Comparison of ENCODE assay signal across 14 mouse cellular contexts in the genomic region with DNA sequence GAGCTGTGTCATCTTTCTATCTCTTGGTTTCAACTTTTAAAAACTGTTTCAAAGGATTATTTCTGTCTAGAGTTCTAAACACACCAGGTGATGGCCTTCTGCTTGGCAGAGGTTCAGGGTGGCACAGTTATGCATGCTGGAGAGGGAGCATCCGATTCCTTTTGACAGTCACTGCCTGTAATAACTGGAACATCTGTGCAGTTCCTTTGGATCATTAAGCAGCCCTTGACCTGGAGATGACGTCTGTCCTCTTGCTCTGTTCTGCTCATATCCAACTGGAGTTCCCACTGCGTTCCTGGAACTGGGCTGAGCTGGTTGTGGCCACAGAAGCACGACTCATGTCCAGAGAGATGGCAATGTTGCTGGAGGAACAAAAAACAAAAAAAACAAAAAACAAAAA.
"Had no signal": no experiment of that assay in that cellular context is flagged by ENCODE, and none has a peak within 500 bp of the region (broad histone marks: within the 10 kb centered on the region; RNA-seq: fewer than 3 reads in every experiment).

No protein-coding gene starts in this region.

- H3K36me3 ChIP-seq: limb, embryonic 15.5 days; midbrain, embryonic 12.5 days; neural tube, embryonic 13.5 days; stomach, embryonic 15.5 days had no signal

- H3K9ac ChIP-seq: limb, embryonic 15.5 days; liver, embryonic 14.5 days; midbrain, embryonic 12.5 days; neural tube, embryonic 13.5 days; stomach, embryonic 15.5 days had no signal

- H3K27me3 ChIP-seq: limb, embryonic 15.5 days; midbrain, embryonic 12.5 days; neural tube, embryonic 13.5 days; stomach, embryonic 15.5 days had no signal

- H3K4me2 ChIP-seq: limb, embryonic 15.5 days; midbrain, embryonic 12.5 days; neural tube, embryonic 13.5 days; stomach, embryonic 15.5 days had no signal

- H3K4me1 ChIP-seq: limb, embryonic 15.5 days; midbrain, embryonic 12.5 days; neural tube, embryonic 13.5 days; stomach, embryonic 15.5 days had no signal

- H3K4me3 ChIP-seq: limb, embryonic 15.5 days; midbrain, embryonic 12.5 days; neural tube, embryonic 13.5 days; stomach, embryonic 15.5 days had no signal

- H3K27ac ChIP-seq: limb, embryonic 15.5 days; liver, embryonic 14.5 days; midbrain, embryonic 12.5 days; neural tube, embryonic 13.5 days; stomach, embryonic 15.5 days had no signal

- DNase-seq: kidney, adult 9 months; layer of hippocampus, adult 9-11 months; layer of hippocampus, postnatal 36 days; lung, adult 18-20 months; retina, postnatal 1 day; right cerebral cortex, postnatal 4 days; thymus, adult 2 months; thymus, postnatal 36 days had no signal

- ATAC-seq: midbrain, embryonic 16.5 days had no signal

- H3K9me3 ChIP-seq: limb, embryonic 15.5 days; midbrain, embryonic 12.5 days; neural tube, embryonic 13.5 days; stomach, embryonic 15.5 days had no signal
